Mouse (Mus musculus) intestine, postnatal 0 days (tissue): ENCODE data around the gene Sept1. TPM values are rescaled to one million over a fixed set of nuclear protein-coding genes. Genes with fewer than 3 reads are reported as not detected.
A peak's percentile ranks its signal among the peaks of the same experiment; 100 is the strongest.

ENCODE experiments used
- ATAC-seq: fragments of 200-750 bp; cut with Nextera tagmentation; 2 replicates; pipeline ENCODE4 v1.8.0; 2017; ENCODE audit warnings: mild to moderate bottlenecking, moderate TSS enrichment, moderate library complexity
- H3K27ac ChIP-seq: fragments of 300-500 bp; sonication (generic); 2 replicates; pipeline ENCODE4 v1.5.1; 2014; ENCODE audit warnings: mild to moderate bottlenecking, low read depth, low read length, moderate library complexity
- H3K27me3 ChIP-seq: fragments of 300-500 bp; sonication (generic); replicated peaks from 2 replicates; pipeline ENCODE4 v1.6.1; 2014; ENCODE audit warnings: low read length, mixed read lengths; ENCODE audit not compliant: control insufficient read depth, insufficient read depth
- H3K36me3 ChIP-seq: fragments of 300-500 bp; sonication (generic); 2 replicates; pipeline ENCODE4 v1.6.1; 2014; ENCODE audit warnings: mild to moderate bottlenecking, moderate library complexity; ENCODE audit not compliant: control insufficient read depth, insufficient read depth
- H3K4me1 ChIP-seq: fragments of 300-500 bp; sonication (generic); replicated peaks from 2 replicates; pipeline ENCODE4 v1.6.1; 2014; ENCODE audit warnings: antibody characterized with exemption, low read length, mixed read lengths; ENCODE audit not compliant: control insufficient read depth, insufficient read depth
- H3K4me2 ChIP-seq: fragments of 300-500 bp; sonication (generic); replicated peaks from 2 replicates; pipeline ENCODE4 v1.6.1; 2014; ENCODE audit warnings: low read depth, mild to moderate bottlenecking, moderate library complexity
- H3K4me3 ChIP-seq: fragments of 300-500 bp; sonication (generic); 2 replicates; pipeline ENCODE4 v1.5.1; 2014; ENCODE audit warnings: low read depth, low read length
- H3K9ac ChIP-seq: fragments of 300-500 bp; sonication (generic); 2 replicates; pipeline ENCODE4 v1.6.1; 2014; ENCODE audit warnings: mild to moderate bottlenecking, low read depth, low read length
- H3K9me3 ChIP-seq: fragments of 300-500 bp; sonication (generic); 2 replicates; pipeline ENCODE4 v1.6.1; 2016; ENCODE audit warnings: mixed run types; ENCODE audit not compliant: control insufficient read depth
- CTCF ChIP-seq: sonication (generic); IDR thresholded peaks from 2 replicates; pipeline ENCODE4 v1.5.1; 2016; ENCODE audit warnings: low read depth, mild to moderate bottlenecking, control low read depth, antibody characterized with exemption, moderate library complexity
- WGBS: fragments of 180-500 bp; shearing (Covaris S2); extraction: QIAGEN DNeasy Blood & Tissue Kit; methylation state at CpG from one replicate; pipeline ENCODE4 v1.1.7; 2014; 5-methylcytosine and 5-hydroxymethylcytosine counted together
- polyA plus RNA-seq: library from polyadenylated mRNA; unstranded; fragments of >200 nt; fragmentation: Nextera tagmentation; extraction: Ambion mirVana; gene quantifications from 2 replicates; pipeline ENCODE4 v1.2.1, GENCODE M21; 2015

The Sept1 gene
- polyA plus RNA-seq, 1 experiment from 2014 or later, result 6.6 TPM

DNA sequence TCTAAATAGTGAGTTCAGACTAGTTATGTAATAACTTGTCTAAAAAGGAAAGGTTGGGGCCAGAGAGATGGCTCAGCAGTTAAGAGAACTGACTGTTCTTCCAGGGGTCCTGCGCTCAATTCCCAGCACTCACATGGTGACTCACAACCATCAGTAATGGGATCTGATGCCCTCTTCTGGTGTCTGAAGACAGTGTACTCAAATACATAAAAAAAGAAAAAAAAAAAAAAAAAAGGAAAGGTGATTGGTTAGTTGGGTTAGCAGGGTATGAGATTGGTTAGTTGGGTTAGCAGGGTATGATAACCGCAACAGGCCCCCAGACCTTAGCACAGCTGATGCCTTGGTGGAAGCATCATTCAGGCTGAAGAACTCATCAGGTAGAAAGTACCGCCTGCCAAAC is 30.6 kb upstream of the Sept1 start:
- Histone ChIP-seq H3K9ac (no peak overlapping the region), H3K4me1 (no peaks in the 10 kb centered on the region), H3K9me3 (no peaks in the 10 kb centered on the region), H3K27ac (no peak overlapping the region), H3K4me3 (no peak overlapping the region), H3K27me3 (no peaks in the 10 kb centered on the region), H3K36me3 (no peaks in the 10 kb centered on the region), H3K4me2 (no peak overlapping the region)
- TF ChIP-seq CTCF, result 0 out of 2 replicates have a peak, but pooled peaks have one; percentile 8
- ATAC-seq, result no peak
- WGBS, result 91% methylated on average over 3 of the region's 3 CpGs

DNA sequence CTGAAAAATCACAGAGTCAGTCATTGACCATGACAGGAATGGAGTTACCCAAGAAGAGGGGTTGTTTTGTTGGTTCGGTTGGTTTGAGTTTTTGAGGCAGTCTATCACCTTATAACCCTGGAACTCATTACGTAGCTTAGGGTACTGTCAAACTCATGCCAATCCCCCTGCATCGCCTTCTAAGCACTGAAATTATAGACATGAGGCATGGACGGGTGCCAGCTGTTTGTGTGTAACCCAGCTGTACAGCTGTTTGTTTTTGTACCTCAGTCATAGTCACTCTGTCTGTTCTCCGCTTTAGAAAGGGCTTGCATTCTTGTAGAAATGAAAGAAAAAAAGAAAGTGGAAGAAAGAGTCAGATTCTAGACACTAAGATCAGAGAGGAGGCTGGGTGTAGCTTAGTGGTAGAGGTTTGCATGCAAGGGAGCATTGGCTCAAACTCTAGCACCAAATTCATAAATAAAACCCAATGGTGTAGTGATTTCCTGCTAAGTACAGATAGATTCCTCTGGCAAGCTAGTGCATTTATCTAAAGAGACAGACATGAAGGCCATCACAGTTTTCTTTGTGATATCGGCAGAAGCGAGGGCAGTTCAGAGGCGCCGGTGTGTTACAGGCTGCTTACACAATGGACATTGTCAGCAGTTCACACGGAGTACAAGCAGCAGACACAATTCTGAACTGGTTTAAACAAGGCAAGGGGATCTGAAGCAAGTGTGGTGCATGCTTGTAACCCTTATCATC is 29.5 kb upstream of the Sept1 start:
- Histone ChIP-seq H3K9ac (no peak overlapping the region), H3K4me3 (no peak overlapping the region), H3K9me3 (no peaks in the 10 kb centered on the region), H3K36me3 (peaks cover under 1% of the 10 kb centered on the region; the same call in 1 of the 2 replicates), H3K4me1 (no peaks in the 10 kb centered on the region), H3K27me3 (no peaks in the 10 kb centered on the region), H3K4me2 (no peak overlapping the region), H3K27ac (no peak overlapping the region)
- WGBS, result 74% methylated on average over 10 of the region's 10 CpGs
- no peak for TF ChIP-seq CTCF
- ATAC-seq, result no peak

DNA sequence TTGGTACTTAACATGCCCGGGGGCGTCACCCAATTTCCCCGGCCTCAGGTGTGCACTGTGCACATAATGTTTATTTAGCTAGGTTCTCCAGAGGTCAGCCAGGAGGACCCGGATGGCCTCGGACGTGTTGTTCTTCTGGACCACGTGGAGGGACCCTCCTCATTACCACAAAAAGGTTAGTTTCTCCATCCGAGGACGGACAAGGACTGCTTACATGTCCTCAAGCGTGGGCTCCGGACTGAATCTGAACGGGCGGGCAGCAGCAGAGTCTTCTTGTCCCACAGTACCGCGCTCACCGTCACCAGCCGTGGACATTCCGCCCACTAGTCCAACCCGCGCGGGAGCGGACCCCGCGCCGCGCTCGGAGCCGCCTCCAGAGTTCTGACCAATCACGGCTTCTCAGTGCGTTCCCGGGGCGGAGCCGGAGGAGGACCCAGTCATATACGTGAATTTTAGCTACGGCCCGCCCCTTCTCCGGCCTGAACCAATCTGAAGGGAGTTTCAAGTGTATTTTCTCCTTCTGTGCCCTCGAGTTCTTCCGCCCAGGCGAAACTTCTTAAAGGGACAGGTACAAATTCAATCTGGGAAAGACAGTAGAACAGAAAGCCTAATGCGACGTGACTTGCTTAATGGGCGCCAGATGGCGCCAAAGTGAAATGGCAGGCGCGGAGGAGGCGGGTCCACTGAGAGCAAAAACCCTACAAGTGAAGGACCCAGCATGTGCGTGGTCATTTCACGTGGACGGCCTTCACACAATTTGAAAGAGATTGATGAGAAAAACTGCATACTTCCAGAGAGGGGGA is 27.6 kb upstream of the Sept1 start, which contains the start of gene Dctpp1:
TSS of gene Dctpp1 (minus strand) at position 401 of the 803 bp plus-strand sequence.
- WGBS, result under 1% methylated on average over 50 of the region's 50 CpGs
- H3K4me2 ChIP-seq, result peak within 1 kb of the TSS; percentile 88
- no peaks in the 10 kb centered on the region for H3K27me3 ChIP-seq
- peak within 1 kb of the TSS; percentile 72 for H3K4me3 ChIP-seq
- H3K9me3 ChIP-seq, result no peaks in the 10 kb centered on the region
- no peaks in the 10 kb centered on the region for H3K4me1 ChIP-seq
- H3K27ac ChIP-seq, result peak within 1 kb of the TSS; percentile 35; the same call in 1 of the 2 replicates
- H3K9ac ChIP-seq, result peak within 1 kb of the TSS; percentile 53
- peak; percentile 97 for ATAC-seq
- peak; percentile 92 for TF ChIP-seq CTCF
- peaks cover 6% of the 10 kb centered on the region; the same call in 1 of the 2 replicates for H3K36me3 ChIP-seq

DNA sequence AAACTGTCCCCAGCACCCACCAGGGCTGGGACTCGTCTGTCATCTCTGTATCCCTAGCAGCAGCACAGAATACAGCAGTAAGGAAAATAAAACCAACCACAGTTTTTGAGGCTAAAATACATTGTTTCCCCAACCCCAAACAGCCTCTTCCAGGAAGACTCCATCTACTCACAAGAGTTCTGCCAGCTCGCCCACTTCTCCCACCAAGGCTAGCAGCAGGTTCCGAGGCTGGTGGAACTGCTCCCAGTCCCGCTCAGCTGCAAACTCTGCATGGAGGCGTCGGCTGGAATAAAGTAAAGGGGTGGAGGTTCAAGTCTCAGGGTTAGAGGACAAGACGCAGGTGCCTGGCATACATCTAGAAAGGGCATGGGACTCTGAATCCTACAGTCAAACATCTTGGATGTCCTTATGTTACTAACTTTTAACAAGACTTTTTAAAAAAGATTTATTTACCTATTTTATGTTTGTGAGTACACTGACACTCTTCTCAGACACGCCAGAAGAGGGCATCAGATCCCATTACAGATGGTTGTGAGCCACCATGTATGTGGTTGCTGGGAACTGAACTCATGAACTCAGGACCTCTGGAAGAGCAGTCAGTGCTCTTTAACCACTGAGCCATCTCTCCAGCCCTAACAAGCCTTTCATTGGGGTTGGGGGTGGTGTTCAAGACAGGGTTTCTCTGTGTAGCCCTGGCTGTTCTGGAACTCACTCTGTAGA is 26.4 kb upstream of the Sept1 start:
- Histone ChIP-seq H3K4me1 (no peaks in the 10 kb centered on the region), H3K4me3 (no peak overlapping the region; the same call in 1 of the 2 replicates), H3K27me3 (no peaks in the 10 kb centered on the region), H3K27ac (no peak overlapping the region), H3K4me2 (peak overlapping the region; percentile 88), H3K9me3 (no peaks in the 10 kb centered on the region), H3K36me3 (peaks cover 6% of the 10 kb centered on the region; the same call in 1 of the 2 replicates), H3K9ac (no peak overlapping the region)
- ATAC-seq, result no peak
- TF ChIP-seq CTCF, result peak; percentile 34
- 59% methylated on average over 8 of the region's 8 CpGs for WGBS

DNA sequence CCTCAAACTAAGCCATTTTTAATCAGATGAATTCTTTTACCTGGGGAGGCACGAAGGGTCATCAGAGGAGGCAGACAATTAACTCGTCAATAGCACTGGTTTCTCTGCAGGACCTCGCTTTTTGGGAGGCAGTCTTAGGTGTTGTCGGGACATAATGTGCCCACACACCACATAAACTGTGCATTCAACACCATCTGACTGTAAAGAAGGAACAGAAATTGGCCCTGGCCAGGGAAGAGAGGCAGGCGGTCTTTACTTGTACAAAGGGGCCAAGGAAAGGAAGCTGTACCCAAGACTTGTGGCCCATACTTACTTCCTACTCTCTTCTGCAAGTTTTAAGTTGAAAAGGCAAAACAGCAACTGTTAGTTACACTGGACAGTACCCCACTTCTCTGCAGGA is 23.6 kb upstream of the Sept1 start:
- TF ChIP-seq CTCF, result no peak
- Histone ChIP-seq H3K36me3 (peaks cover 6% of the 10 kb centered on the region; the same call in 1 of the 2 replicates), H3K4me2 (no peak overlapping the region), H3K9me3 (no peaks in the 10 kb centered on the region), H3K4me3 (no peak overlapping the region), H3K4me1 (no peaks in the 10 kb centered on the region), H3K9ac (no peak overlapping the region), H3K27me3 (no peaks in the 10 kb centered on the region), H3K27ac (no peak overlapping the region)
- WGBS, result 90% methylated on average over 5 of the region's 5 CpGs
- no peak for ATAC-seq

DNA sequence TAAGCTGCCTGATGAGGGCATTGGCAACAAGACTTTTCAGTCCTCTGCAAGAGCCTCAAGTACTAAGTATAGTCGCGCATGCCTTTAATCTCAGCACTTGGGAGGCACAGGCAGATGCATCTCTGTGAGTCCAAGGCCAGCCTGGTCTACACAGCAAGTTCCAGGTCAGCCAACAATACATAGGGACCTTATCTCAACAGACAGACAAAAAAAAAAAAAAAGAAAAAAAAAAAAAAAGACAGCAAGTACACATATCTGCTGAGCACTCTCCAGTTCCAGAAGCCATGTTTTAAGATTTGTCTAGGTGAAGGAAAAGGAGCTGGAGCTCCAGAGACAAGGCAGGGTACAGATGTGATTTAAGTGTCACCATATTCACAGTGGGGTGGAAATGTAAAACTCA is 23.0 kb upstream of the Sept1 start:
- no peak overlapping the region for H3K4me3 ChIP-seq
- H3K36me3 ChIP-seq, result peaks cover 6% of the 10 kb centered on the region; the same call in 1 of the 2 replicates
- H3K9ac ChIP-seq, result no peak overlapping the region
- 98% methylated on average over 2 of the region's 2 CpGs for WGBS
- no peaks in the 10 kb centered on the region for H3K4me1 ChIP-seq
- H3K9me3 ChIP-seq, result no peaks in the 10 kb centered on the region
- ATAC-seq, result no peak
- H3K4me2 ChIP-seq, result no peak overlapping the region
- no peak overlapping the region for H3K27ac ChIP-seq
- TF ChIP-seq CTCF, result no peak
- H3K27me3 ChIP-seq, result no peaks in the 10 kb centered on the region
